Mouse (Mus musculus) olfactory bulb, adult 2 months (tissue): ENCODE results near the gene Tubb3.

ENCODE experiments used
- CTCF ChIP-seq: fragments of 200-500 bp; IDR thresholded peaks from 2 replicates; pipeline ENCODE4 v1.5.1; 2012; ENCODE audit warnings: low read depth, mild to moderate bottlenecking, low read length, moderate library complexity; ENCODE audit not compliant: insufficient read depth
- POLR2A ChIP-seq: fragments of 200-500 bp; IDR thresholded peaks from 2 replicates; pipeline ENCODE4 v1.6.1; 2012; ENCODE audit warnings: mild to moderate bottlenecking, low read depth, low read length, moderate library complexity; ENCODE audit not compliant: insufficient read depth

- TF ChIP-seq POLR2A (no peak), CTCF (no peak)
These were observed 12.2 kb downstream of the Tubb3 start, which contains the start of gene Def8 for GRCm38 (mm10) chr8:123423441-123423840.
